ENCODE assay signal across 8 mouse cellular contexts in the genomic region with DNA sequence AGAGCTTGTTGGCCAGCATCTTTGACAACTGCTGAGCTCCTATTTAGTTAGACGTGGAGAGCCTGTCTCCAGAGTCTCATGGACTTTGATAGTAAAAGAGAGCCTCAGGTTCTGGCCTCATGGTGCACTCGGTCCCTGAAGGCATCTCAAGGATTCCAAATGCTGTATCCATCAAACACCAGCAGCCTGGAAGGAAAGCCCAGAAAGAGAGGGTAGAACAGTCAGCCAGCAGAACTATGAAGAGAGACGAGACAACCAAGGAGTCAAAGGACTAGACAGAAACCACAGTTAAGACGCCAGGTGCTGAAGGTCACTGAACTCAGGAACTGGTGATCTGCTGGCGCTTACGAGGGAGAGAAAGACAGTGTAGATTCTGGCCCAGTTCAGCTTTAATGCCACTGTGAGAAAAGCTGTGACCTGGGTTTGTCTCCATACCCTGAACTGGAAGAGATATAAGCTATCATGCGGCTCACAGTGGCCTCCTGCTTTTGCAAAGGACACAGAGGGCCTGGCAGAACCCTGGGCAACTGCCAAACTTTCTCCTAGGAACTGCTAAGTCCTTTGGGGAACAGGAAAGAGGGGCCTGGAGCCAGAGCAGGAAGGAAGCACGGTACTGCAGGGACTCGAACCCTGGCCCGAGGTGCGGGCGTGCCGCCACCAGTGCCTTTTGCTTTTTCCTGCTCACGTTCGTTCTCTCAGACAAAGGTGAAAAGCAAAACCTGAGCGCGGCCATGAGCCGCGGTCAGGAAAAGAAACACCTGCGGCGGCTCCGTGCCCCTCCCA. TPM values are rescaled to one million over a fixed set of nuclear protein-coding genes. Genes with fewer than 3 reads are reported as not detected.
A peak's percentile ranks its signal among the peaks of the same experiment; 100 is the strongest.
DNase-seq lines count a peak whose midpoint lies in the region; ATAC-seq lines count a peak whose summit lies in the region.

No protein-coding gene starts in this region.

- no peak overlapping the region for H3K4me2 ChIP-seq in lung, embryonic 16.5 days (ENCODE audit: low read depth, low read length)

- peak; percentile 76 for DNase-seq in adrenal gland, postnatal 10 days
- DNase-seq in adrenal gland, adult 8-10 months, result no peak
- DNase-seq in lung, postnatal 25 days (ENCODE audit: low spot score), result no peak
- peak; percentile 54 for DNase-seq in kidney, postnatal 10 days
- peak; percentile 50 for DNase-seq in thymus, postnatal 25 days
- no peak for DNase-seq in left cerebral cortex, adult 18-20 months (ENCODE audit: low spot score in 2 of 2)
- DNase-seq in spleen, postnatal 10 days (ENCODE audit: low spot score in 2 of 2), result no peak

- H3K27me3 ChIP-seq in lung, embryonic 16.5 days (ENCODE audit: control insufficient read depth, insufficient read depth, low read depth, low read length), result no peaks in the 10 kb centered on the region

- peak overlapping the region; percentile 28; the same call in 1 of the 2 replicates for H3K9ac ChIP-seq in lung, embryonic 16.5 days (ENCODE audit: low read length)

- no peak for ATAC-seq in lung, embryonic 16.5 days (ENCODE audit: low read depth)

- no peak overlapping the region for H3K4me3 ChIP-seq in lung, embryonic 16.5 days (ENCODE audit: low read length)

- H3K27ac ChIP-seq in lung, embryonic 16.5 days (ENCODE audit: low read length), result peak overlapping the region; percentile 19; the same call in 1 of the 2 replicates

- H3K36me3 ChIP-seq in lung, embryonic 16.5 days (ENCODE audit: control insufficient read depth, insufficient read depth, low read length), result no peaks in the 10 kb centered on the region

- WGBS in lung, embryonic 16.5 days, result 62% methylated on average over 22 of the region's 22 CpGs

- H3K4me1 ChIP-seq in lung, embryonic 16.5 days (replicated peaks; ENCODE audit: control insufficient read depth, insufficient read depth, low read length), result peaks cover 50% of the 10 kb centered on the region

- no peaks in the 10 kb centered on the region for H3K9me3 ChIP-seq in lung, embryonic 16.5 days (ENCODE audit: control insufficient read depth, low read length)

RNA-seq across cellular contexts. Expression of a gene that starts 50.8 kb away (rescaled TPM):
- total RNA-seq in adrenal gland, postnatal 10 days (2021), result 10 to 100 TPM; 29.0 to 34.8 TPM
- 10 to 100 TPM; 47.6 to 55.2 (median 53.4) TPM for total RNA-seq in adrenal gland, adult 8-10 months (2022)
- polyA plus RNA-seq in lung, embryonic 16.5 days (2015; fragmentation: Nextera tagmentation; extraction: Ambion mirVana), result 56.4 and 61.1 TPM in 2 replicates
- total RNA-seq in left cerebral cortex, adult 18-20 months (2021), result 10 to 100 TPM; 13.5 to 13.6 TPM

RNA-seq across cellular contexts. Expression of a gene that starts 53.0 kb away (rescaled TPM):
- 10 to 100 TPM; 86.7 to 96.5 TPM for total RNA-seq in adrenal gland, postnatal 10 days (2021)
- total RNA-seq in adrenal gland, adult 8-10 months (2022), result 100 to 1,000 TPM; 112 to 147 (median 124) TPM
- 76.3 and 83.2 TPM in 2 replicates for polyA plus RNA-seq in lung, embryonic 16.5 days (2015; fragmentation: Nextera tagmentation; extraction: Ambion mirVana)
- 10 to 100 TPM; 90.8 to 93.4 TPM for total RNA-seq in left cerebral cortex, adult 18-20 months (2021)

RNA-seq across cellular contexts. Expression of a gene that starts 53.4 kb away (rescaled TPM):
- 10 to 100 TPM; 13.4 to 14.2 TPM for total RNA-seq in adrenal gland, postnatal 10 days (2021)
- total RNA-seq in adrenal gland, adult 8-10 months (2022), result 10 to 100 TPM; 12.8 to 21.7 (median 17.5) TPM
- 5.7 and 6.2 TPM in 2 replicates for polyA plus RNA-seq in lung, embryonic 16.5 days (2015; fragmentation: Nextera tagmentation; extraction: Ambion mirVana)
- total RNA-seq in left cerebral cortex, adult 18-20 months (2021), result 1 to 10 TPM; 2.3 to 3.2 TPM

Comparison
In these comparisons a context has a peak if more than half of its experiments do, and no peak if none do; other contexts are left out.
1. DNase-seq: peak in adrenal gland, postnatal 10 days (single experiment), kidney, postnatal 10 days (single experiment) and thymus, postnatal 25 days (single experiment); none in adrenal gland, adult 8-10 months (single experiment), lung, postnatal 25 days (single experiment), left cerebral cortex, adult 18-20 months (0 of 2) and spleen, postnatal 10 days (0 of 2).